Mouse (Mus musculus): ENCODE results near the gene Sycp2l.

Gene Sycp2l

GRCm38 (mm10) chr13:41113940-41114339, at the start of gene Sycp2l:
TSS of gene Sycp2l (plus strand) at chr13:41114307.
- no peak for DNase-seq (ENCODE audit: low spot score in 2 of 2)

- no peak for DNase-seq (ENCODE audit: low spot score in 2 of 2)
Measured at GRCm38 (mm10) chr13:41067618-41068017, 46.5 kb upstream of the Sycp2l start.

GRCm38 (mm10) chr13:41071617-41072016, 42.5 kb upstream of the Sycp2l start:
- DNase-seq (ENCODE audit: low spot score in 2 of 2): no peak

- no peak for DNase-seq (ENCODE audit: low spot score in 2 of 2)
Measured at GRCm38 (mm10) chr13:41073819-41074218, 40.3 kb upstream of the Sycp2l start.

GRCm38 (mm10) chr13:41077921-41078320, 36.2 kb upstream of the Sycp2l start:
- DNase-seq (ENCODE audit: low spot score in 2 of 2): no peak

GRCm38 (mm10) chr13:41078690-41079420, 35.3 kb upstream of the Sycp2l start:
- no peak for DNase-seq (ENCODE audit: low spot score in 2 of 2)

GRCm38 (mm10) chr13:41079421-41079780, 34.7 kb upstream of the Sycp2l start, which contains the start of gene Mak:
TSS of gene Mak (minus strand) at chr13:41079706.
- peak; percentile 32 to 57 for DNase-seq (ENCODE audit: low spot score in 2 of 2)

- no peak for DNase-seq (ENCODE audit: low spot score in 2 of 2)
Measured at GRCm38 (mm10) chr13:41079859-41080258, 34.2 kb upstream of the Sycp2l start.

- DNase-seq (ENCODE audit: low spot score in 2 of 2): no peak
Measured at GRCm38 (mm10) chr13:41080700-41081099, 33.4 kb upstream of the Sycp2l start.

- DNase-seq (ENCODE audit: low spot score in 2 of 2): no peak
Measured at GRCm38 (mm10) chr13:41084521-41084920, 29.6 kb upstream of the Sycp2l start.

GRCm38 (mm10) chr13:41085140-41085539, 29.0 kb upstream of the Sycp2l start:
- no peak for DNase-seq (ENCODE audit: low spot score in 2 of 2)

GRCm38 (mm10) chr13:41088746-41089145, 25.4 kb upstream of the Sycp2l start:
- DNase-seq (ENCODE audit: low spot score in 2 of 2): no peak

GRCm38 (mm10) chr13:41091271-41091670, 22.8 kb upstream of the Sycp2l start:
- no peak for DNase-seq (ENCODE audit: low spot score in 2 of 2)

GRCm38 (mm10) chr13:41094160-41094559, 19.9 kb upstream of the Sycp2l start:
- DNase-seq (ENCODE audit: low spot score in 2 of 2): no peak

- DNase-seq (ENCODE audit: low spot score in 2 of 2): no peak
Measured at GRCm38 (mm10) chr13:41097324-41098058, 16.6 kb upstream of the Sycp2l start.

- no peak for DNase-seq (ENCODE audit: low spot score in 2 of 2)
Measured at GRCm38 (mm10) chr13:41098325-41098724, 15.8 kb upstream of the Sycp2l start.

- DNase-seq (ENCODE audit: low spot score in 2 of 2): no peak
Measured at GRCm38 (mm10) chr13:41100031-41100430, 14.1 kb upstream of the Sycp2l start.

- DNase-seq (ENCODE audit: low spot score in 2 of 2): no peak
Measured at GRCm38 (mm10) chr13:41103841-41104525, 10.1 kb upstream of the Sycp2l start.

GRCm38 (mm10) chr13:41105541-41105940, 8.6 kb upstream of the Sycp2l start:
- no peak for DNase-seq (ENCODE audit: low spot score in 2 of 2)

GRCm38 (mm10) chr13:41110935-41111334, 3.2 kb upstream of the Sycp2l start, which contains the start of gene Gcm2:
TSS of gene Gcm2 (minus strand) at chr13:41111035.
- DNase-seq (ENCODE audit: low spot score in 2 of 2): no peak

- no peak for DNase-seq (ENCODE audit: low spot score in 2 of 2)
Measured at GRCm38 (mm10) chr13:41119152-41119945, 5.2 kb downstream of the Sycp2l start.
